Mouse (Mus musculus): Measurements from ENCODE around the gene Nid1.
"Not testable (repeated sequence)": the region's sequence is repeated elsewhere in the genome, so short reads cannot be mapped to it uniquely, and the experiment has no call there.

The Nid1 gene

DNA sequence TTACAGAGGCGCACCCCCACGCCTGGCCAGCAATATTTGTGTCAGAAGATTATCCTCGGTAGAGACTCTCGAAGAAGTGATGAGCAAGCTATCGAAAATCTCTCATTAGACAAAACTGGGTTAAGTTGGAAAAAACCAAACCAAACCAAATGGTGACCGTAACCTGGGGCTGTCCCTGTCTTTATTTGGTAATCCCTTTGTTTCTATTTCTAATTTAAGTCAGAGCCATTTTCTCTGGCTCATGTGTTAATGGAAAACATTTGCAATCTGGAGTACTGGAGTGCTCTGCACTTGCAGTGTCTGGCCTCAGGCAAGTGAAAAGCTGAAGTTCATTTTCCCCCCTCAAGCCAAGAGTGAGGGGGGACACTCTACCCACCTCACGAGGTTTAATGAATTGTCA, 16.9 kb downstream of the Nid1 start:
- DNase-seq = not testable (repeated sequence)

DNA sequence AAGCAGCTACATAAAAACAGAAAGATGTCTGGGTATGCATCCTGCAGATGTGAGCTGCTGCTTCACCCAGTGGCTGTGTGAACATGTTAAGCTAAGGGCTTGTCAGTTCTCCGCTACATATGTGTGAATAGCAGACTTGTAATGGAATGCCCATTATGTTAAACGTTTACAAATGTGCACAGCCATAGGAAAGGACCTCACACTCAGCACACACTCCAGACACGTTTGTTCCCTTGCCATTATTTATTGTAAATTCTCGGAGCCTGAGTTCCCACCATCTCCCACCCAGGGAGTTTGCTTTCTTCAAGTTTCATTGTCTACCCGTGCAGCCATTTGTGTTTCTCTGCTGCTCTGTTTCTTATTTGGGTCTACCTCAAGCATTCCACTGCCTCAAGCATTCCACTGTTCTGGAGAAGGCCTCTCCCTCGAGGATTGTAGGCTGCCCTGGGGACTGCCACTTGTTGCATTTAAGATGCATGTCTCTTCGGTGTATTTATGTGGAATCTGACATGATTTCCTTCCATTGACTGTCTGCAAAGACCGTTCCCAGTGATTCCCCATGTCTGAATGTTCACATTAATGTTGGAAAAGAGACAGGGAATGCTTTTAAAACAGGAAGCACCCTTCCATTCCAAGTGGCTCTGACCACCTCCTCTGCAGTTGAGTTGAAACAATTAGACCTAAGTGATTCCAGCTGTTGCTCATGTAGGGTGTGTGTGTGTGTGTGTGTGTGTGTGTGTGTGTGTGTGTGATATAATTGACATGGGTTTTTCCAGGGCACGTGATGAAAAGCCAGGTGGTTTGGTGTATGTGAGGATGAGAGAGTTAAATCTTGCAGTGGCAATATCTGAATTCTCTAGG, 18.5 kb downstream of the Nid1 start:
- not testable (repeated sequence) for DNase-seq

DNA sequence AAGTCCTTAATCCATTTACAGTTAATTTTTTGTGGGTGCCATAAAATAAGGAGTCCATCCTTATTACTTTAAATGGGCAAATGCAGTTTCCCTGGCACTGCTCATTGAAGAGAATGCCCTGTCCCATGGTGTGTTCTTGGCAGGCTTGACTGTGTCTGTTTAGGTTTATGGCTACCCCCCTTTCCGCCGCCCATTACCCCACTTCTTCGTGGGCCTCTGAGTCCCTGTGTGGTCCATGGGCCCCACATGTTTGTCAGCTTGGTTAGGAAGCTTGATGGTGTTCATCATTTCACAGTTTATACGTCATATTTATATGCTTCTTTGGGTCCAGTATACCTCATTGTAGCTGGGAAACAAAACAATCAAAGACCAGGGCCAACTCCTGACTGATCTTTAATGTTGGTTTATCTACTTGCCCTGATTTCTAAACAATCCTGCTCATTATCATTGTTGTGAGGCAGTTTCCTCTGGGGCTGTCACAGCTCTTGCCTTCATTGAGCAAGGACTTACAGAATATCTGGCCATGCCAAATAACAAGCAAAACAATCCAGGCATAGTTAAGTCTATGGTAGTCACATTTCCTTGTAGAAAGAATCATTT, 20.9 kb downstream of the Nid1 start:
- DNase-seq = no peak

DNA sequence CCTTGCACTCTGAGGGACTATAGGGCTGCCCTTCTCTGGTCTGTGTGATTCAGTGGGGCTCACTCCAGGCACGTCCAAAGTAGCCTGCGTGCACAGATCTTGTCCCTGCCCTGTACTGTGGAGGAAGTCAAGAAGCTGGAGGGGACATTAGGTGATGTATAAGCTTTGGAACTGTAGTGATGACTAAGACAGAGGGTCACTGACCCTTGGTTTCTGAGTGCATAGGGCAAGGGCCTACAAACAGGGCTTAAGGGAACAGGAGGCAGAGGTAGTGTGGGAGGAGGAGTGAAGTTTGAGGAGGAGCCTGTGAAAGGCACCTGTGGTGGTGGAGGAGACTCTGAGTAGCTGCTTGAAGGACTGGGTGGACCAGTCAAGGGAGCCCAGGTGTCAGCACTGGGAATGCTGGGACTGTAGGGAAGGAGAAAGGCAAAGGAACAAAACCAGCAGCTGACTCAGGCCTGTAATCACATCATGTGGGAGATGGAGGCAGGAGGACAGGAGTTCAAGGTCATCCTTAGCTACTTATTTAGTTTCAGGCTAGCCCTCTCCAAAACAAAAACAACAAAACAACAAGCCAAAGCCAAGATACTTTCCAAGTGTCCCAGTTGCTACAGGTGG, 23.3 kb downstream of the Nid1 start:
- no peak for DNase-seq

DNA sequence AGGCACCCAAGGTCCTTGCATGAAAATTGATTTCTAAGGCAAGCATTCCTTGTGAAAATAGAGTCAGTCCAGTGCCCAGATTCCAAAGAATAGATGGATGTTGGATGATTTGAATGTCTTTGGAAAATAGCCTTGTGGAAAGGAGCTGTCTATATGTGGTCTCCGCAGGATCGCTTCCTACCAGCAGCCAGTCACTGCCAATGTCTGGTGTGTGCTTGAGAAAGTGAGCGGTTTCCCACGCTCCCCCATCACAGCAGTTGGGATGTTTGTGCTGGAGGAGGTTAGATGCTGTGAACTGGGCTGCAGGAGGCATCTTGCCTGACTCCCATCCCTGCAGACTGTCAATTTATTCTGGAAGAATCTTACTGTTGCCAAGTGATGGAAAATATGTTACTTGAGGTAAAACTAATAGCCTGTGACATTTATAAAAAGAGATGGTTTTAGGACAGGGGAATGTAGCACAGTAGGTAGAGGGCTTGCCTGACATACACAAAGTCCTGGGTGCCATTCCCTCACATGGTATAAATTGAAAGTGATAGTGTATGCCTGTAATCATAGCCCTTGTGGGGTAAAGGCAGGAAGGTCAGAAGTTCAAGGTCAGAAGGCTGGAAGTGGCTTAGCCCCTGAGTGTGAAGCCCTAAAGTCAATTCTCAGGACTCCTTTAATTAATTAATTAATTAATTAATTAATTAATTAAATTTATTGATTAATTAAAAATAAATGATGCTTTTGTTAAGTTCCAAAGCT, 24.3 kb downstream of the Nid1 start:
- DNase-seq = no peak

DNA sequence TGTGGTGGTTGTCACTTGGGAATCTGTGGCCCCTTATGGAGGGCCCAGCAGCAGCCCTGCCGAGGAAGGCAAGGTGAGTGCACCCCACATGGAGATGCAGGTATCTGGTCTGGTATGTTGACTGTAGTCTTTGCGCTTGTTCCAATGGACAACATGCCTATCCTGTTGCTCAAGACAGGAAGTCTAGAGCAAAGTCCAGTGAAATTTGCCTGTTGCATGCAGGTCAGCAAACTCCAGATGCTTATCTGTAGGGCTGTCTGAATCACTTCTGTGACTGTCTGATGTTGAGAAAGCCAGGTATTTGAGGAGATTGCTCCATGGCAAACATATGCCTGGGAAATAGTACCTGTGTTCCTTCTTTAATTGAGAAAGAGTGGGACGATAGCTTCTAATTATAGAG, 26.6 kb downstream of the Nid1 start:
- no peak for DNase-seq

DNA sequence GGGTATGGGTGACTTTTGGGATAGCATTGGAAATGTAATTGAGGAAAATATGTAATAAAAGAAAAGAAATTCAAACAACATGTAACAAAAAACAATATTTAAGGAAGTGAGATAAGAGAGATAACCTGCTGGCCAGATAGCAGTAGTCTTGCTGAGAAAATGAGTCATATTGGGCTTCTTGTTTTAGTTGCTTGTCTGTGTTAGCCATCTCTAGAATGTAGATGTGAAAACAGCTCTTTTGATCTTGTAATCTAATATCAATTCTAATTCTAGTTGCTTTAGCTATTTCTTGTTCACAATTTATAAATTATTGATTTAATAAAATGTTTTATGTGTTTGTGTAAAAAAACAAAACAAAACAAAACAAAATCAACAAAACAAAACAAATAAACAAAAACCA, 29.9 kb downstream of the Nid1 start:
- DNase-seq = not testable (repeated sequence)

DNA sequence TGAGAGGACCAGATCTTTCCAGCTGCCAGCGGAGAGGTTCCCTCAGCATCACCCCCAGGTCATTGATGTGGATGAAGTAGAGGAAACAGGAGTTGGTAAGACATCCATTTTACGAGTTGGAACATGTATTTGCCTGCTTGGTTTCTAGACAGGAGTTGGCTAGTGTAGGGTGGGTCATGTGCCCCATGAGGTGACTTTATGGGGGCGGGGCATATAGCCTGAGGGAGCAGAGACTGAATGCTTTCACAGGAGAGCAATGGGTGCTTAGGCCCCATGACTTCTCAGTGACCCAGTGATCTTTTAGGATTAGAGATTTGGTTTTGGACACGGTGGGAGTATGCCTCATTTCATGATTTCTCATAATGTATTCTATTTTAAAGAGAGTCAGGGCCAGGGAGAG, 31.2 kb downstream of the Nid1 start:
- no peak for DNase-seq

DNA sequence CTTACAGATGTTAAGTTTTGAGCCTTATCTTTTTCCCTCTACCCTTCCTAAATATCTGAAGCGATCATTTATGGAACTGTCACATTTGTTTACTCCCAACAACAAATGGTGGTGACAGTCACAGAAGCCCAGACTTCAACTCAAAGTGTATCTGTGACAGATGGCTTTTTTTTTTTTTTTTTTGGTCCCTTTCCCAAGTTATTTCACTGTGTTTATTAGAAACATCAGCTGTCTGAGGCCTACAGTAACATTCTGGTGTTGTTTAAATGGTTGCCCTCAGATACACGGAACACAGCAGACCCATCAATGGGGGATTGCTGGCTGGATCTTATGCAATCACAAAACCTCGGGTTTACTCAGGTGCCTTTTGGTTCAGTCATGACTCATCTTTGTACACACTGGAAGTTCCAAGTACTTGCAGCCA, 34.0 kb downstream of the Nid1 start:
- DNase-seq = no peak

DNA sequence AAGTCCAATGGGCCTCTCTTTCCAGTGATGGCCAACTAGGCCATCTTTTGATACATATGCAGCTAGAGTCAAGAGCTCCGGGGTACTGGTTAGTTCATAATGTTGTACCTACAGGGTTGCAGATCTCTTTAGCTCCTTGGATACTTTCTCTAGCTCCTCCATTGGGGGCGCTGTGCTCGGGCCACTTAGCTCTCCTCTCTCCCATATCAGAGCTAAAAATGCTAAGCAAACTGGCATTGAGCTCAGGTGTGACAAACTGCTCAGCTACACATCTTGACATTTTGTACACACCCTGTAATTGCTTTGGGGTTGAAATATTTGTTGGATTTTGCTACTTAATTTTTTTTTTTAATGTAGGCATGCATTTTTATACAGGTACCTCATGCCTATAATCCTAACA, 37.1 kb downstream of the Nid1 start:
- not testable (repeated sequence) for DNase-seq

DNA sequence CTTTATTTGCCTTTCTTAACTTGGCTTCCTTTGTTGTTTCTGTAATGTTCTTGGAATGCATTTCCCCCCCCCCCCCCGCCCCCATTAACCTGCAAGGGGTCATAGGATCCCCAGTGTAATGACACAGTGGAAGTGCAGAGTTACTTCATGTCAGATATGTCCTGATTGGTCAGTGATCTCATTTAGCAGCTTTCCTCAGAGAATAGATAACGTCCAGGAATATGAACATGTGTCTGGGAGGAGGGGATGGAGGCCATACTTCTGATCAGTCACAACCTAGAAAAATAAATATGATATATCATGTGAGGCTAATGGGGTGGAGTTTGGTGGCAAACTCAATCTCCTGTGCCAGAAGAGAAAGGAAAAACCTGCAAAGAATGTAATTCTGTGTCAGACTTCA, 37.6 kb downstream of the Nid1 start:
- DNase-seq = no peak

DNA sequence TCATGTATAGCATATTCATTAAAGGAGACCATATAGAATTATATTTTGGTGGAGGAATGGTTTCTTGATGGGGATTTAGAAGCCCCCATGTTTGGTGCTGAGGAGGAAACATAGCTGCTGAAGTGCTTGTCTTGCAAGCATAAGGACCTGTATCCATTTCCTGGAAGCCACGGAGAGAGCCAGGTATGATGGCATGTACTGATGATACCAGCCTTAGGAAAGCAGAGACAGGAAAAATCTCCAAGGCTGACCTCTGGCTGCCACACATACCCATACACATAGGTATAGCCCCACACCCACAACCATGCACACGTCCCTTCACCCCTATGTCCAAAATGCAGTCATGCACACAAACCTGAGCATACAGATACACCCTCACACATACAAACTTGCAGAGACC, 39.2 kb downstream of the Nid1 start:
- DNase-seq = no peak

DNA sequence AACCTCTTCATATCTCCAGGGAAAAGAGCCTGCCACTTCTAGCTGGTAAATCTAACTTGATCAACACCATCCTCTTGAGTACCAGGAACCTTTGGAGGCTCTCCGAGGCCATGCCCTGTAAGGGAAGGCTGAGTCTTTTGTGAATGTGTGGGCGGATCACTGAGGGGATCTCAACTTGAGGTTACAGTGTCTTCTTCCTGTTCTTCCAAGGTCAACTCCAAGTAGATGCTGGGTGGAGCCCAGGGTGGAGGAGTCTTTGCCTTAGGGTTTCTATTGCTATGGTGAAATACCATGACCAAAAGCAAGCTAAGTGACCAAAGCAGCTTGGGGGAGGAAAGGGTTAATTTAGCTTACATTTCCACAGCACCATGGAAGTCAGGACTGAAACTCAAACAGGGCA, 39.7 kb downstream of the Nid1 start:
- DNase-seq = no peak

DNA sequence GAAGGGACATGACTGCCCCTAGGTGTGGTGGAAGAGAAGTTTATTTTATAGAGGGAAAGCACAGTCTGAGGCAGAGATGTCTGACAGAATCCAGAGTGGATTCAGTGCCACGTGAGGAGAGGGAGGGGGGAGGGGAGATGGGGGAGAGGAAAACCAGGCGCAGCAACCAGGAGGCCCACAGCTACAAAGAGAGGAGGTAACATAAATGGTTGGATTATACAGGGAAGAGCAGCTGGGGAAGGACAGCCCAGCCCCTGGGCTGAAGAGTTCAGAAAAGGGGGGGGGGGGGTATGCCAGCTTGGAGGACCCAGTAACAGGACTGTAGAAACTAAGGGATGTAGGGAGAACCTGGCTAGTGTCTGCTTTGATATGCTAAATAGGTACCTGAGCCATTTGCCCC, 42.6 kb downstream of the Nid1 start:
- no peak for DNase-seq

DNA sequence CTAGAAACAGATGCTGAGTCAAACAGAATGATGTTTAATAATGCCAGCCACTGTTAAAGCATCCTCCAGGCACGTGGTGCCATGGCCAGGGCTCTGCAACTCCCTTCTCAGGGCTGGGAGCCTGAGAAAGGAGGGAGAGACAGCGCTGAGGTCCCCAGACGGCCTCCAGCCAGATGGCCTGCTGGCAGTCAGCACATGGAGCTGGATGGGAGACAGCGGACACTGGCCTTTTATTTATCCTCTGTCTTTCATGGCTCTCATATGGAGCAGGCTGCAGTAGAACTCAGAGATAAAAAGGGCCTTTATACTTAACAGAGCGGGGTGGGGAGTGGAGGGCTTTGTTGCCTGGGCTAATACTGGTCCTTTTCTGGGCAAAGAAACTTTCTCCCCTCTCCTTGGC, 43.7 kb downstream of the Nid1 start:
- DNase-seq = peak; percentile 19

DNA sequence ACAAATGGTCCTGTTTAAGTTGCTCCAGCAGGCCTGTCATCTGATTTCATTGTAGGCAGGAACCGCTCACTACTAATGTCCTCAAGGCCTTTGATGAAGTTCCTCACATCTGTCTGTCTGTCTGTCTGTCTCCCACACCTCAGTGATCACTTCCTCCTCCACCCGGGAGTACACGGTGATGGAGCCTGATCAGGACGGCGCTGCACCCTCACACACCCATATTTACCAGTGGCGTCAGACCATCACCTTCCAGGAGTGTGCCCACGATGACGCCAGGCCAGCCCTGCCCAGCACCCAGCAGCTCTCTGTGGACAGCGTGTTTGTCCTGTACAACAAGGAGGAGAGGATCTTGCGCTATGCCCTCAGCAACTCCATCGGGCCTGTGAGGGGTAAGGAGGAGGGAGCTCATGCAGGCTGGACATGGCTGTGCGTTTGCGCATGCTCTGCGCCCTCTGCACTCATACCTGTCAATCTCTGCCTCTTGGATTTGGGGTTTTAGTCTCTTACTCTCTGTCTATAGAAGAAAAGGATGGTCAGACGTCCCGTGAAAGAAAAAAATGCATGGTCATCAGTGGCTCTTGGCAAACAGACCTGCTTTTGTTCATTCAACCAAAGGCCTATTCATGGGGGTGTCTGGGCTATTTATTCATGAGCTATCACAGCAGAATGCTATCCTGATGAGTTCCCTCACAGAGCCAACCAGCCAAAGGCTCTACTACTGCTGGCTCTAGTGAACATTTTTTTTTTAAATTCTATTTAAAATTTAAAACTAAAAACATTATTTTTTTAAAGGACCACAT, 44.7 kb downstream of the Nid1 start:
- DNase-seq = no peak

DNA sequence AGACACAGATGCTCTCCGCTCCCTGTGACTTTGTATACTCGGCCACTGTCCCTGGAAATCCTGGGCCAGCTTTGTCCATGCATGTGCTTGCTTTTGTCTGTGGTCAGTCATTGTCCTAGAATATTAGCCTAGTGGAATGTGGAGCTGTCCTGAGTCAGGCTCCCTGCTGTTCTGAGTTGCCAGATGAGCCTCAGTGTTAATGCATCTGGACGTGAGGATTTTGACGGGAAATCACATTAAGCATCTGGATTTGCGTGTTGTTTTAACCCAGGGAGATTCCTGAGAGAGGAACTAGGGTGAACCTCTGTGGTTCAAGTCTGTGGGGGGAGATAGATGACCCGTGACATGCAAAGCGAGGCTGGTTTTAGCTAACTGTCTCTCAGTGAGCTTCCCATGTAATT, 47.0 kb downstream of the Nid1 start:
- no peak for DNase-seq

DNA sequence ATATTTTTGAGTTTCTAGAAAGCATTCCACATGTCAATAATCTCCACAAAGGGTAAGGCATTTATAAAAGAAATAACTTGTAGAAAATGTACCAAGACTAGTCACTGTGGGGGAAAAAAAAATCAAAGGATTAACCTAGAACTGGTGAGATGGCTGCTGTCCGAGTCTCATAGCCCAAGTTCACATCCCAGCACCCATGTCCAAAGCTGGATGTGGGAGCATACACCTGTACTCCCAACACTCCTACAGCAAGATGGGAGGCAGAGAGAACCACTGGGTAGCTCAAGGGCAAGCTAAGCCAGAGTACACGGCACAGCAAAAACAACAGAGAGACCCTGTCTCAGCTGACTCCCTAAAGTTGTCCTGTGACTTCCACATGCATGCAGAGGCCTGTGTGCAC, 47.5 kb downstream of the Nid1 start:
- DNase-seq = no peak

DNA sequence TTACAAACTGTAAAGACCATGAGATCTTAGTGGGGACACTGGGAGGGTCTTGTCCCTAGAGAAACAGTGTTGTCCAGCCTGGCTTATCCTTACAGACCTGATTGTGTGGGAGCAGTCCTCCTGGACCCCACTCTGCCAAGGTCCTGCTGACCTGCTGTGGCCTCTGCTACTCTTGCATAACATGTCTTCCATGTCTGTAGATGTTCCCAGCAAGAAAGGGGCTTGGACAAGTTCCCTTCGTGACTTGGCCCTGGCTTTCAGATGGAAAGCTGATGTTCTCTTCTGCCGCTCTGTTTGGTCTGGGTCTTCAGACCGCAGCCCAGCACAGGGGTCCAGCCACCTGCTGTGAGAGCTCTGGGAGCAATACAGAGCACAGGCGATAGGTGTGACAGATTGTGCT, 48.3 kb downstream of the Nid1 start:
- no peak for DNase-seq

DNA sequence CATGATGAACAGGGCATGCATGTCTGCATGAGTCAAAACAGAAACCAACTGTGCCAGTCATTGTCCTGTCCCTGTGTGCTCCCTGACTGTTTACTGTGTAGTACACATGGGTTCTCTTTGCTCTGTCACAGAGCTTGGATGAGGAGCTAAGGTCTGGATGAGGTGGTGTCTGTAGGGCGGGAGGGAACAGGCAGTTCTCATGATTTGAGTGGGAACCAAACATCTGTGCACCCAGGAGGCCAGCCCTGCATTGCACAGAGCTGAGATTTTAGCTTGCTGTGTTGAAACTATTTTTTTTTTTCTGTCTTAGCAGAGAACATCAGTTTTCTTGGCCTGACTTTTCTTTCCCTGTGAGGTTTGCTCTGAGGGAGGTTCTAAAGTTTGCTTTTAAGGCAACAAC, 50.5 kb downstream of the Nid1 start:
- no peak for DNase-seq

DNA sequence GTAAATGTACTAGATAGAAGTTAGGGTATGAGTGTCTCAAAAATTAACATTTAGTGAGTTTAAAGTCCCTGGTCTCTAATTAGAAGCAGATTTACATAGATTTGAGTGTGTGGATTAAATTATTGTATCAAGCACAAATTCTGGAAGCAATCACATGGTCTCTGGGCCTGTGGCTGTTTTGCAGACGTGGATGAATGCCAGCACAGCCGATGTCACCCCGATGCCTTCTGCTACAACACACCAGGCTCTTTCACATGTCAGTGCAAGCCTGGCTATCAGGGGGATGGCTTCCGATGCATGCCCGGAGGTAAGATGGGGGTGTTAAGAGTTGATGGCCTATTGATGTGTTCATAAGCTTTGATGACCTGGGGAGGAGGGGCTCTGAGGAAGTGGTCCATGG, 52.5 kb downstream of the Nid1 start:
- no peak for DNase-seq

DNA sequence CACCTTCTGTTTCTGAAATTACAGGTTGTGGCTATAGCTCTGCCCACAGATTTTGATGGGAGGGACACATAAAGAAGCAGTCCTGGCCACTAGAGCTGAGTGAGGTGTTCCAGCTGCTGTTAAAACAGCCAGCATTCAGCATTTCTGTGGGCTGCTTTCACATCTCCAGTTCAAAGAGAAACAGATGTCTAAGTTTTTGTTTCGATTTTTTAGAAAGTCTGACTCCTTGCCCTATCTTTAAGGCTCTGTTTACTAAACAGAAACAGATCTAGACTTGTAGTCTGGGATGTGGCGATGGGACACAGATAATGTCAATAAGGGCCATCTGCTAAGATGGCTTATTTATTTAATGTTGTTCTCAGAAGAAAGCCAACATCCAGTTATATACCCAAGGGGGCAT, 54.8 kb downstream of the Nid1 start:
- no peak for DNase-seq

DNA sequence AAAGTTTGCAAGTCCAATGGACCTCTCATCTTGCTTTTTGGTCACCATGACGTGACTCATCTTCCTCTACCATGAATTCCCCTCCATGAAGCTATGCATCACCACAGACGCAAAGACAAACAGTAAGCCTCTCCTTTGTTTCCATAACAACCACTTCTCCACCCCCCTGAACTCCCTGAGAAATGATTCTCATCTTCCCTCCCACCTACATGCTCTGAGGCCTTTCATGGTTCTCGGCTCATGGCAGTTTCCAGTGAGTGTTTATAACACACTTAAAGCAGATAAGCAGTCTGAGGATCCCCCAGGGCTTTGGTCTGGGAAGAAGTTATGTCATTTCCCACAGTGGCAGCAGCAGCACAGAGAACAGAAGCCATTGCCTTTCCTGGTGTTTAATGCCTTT, 56.2 kb downstream of the Nid1 start:
- DNase-seq = no peak
